Mouse (Mus musculus) erythroblast, embryonic 14.5 days (primary cell): ENCODE results near the gene Rita1.

ENCODE experiments used
- GATA1 ChIP-seq: IDR thresholded peaks from 2 replicates; pipeline ENCODE4 v1.6.1; 2012; ENCODE audit warnings: low read length, inconsistent platforms, mixed read lengths
- TAL1 ChIP-seq: IDR thresholded peaks from 3 replicates; pipeline ENCODE4 v1.6.1; 2012; ENCODE audit warnings: low read length, inconsistent platforms, mixed read lengths

- TF ChIP-seq GATA1: no peak
- no peak for TF ChIP-seq TAL1
Measured at GRCm38 (mm10) chr5:120563914-120564311, 48.5 kb downstream of the Rita1 start.
